Mouse (Mus musculus) mouse trophoblast stem cell (cell line): ENCODE results near the gene Atp2b4.
"Not testable (repeated sequence)": the region's sequence is repeated elsewhere in the genome, so short reads cannot be mapped to it uniquely, and the experiment has no call there.

Experiments used
- in situ Hi-C, 2 experiments: fragments of 300-500 bp; cut with MseI, MboI; formaldehyde crosslinking; loops; 2 replicates in 1 of 2; 3 replicates in 1 of 2; pipeline ENCODE4 v1.15.1; 2025

The Atp2b4 gene

DNA sequence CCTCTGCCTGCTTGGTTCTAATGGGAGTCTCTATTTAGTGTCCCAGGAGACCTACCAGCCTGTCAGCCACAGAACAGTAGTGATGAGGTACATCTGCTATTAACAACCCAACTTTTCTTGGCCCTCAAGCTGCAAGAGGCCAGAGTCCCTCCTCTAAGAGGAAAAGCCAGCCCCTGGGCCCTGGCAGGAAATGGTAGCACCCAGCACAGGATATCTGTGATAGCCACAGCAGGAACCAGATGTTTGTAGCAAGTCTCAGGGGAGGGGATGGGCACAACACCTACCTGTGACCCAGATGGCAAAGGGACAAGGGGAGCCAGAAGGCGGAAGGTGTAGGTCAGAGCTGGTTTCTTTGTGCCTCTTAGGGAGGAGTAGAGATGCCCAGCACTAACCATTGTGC lies 106.0 kb downstream of the Atp2b4 start:
- in situ Hi-C loops = no loop called here

DNA sequence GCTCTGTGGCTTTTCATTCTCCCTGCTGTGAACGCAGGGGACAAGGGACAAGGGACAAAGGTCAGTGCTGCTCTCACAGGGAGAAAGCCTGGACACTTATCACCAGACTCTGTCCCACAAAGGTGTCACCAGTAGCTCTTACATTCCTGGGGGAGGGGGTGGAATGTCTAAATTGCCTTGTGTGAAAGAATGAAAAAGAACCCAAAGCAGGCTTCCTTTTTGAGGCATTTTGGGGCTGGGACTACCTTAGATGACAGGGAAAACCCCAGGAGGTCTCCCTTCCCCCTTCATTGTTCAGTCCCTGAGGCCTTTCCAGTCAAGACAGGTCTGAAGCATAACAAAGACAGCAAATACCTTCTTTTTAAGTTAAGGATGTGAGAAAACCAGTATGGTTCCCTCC lies 106.5 kb downstream of the Atp2b4 start:
- in situ Hi-C loops = no loop called here

DNA sequence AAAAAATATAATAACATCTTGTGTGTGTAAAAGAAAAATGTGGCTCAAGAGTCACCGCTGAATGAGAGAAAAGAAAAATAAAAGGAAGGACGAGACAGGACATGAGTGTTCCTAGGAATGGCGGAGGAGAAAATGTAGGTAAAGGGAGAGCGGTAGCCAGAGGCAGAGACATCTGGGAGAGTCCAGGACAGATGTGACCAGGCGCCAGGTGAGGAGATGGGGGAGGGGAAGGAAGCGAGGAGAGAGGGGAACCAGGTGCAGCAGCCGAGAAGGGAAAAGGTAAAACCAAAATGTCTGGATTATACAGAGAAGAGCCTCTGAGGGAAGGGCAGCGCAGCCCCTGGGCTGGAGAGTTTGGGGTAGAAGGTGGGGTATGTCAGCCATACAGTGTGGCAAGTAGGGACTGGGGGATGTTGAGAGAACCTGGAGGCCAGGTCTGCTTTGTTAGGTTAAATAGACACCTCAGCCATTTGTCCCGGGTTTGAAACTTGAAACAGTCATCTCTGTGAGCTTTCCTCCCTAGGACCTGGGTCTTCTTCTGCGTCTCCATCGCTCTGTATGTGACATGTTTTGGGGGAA lies 107.2 kb downstream of the Atp2b4 start:
- in situ Hi-C loops = no loop called here

DNA sequence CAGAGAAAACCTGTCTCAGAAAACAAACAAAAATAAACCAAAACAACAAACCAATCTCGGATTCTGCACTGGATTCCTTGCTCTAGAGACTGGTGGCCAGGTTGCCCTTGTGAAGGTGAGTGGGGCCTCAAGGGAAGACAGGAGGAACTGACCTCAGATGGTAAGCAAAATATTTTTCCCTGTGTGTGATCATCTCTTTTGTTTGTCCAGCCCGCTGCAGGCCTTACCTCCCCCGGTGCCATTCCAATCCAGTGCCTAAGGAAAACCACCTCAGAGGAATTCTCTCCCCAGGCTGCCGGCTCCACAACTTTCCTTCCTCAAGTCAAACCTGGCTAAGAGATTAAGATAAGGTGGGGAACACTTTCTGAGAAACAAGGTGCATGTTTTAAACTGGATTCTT lies 108.6 kb downstream of the Atp2b4 start:
- in situ Hi-C loops = no loop called here

DNA sequence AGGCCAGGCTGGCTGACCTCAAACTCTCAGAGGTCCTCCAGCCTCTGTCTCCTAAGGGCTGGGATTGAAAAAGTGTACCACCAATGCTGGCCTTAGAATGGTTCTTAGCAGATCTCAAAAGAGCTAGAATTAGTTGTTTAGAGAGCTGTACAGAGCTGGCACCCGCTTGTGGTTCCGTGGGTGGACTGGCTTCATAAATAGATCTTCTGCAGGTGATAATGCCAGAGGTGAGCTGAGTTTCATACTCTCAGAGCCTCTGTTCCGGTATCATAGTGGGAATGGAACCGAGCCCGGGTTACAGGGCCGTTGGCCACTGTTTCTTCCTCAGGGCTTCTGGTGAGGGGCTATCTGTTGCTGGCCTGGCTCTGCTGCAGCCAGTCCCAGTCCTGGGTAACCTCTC lies 109.8 kb downstream of the Atp2b4 start:
- in situ Hi-C loops = no loop called here

DNA sequence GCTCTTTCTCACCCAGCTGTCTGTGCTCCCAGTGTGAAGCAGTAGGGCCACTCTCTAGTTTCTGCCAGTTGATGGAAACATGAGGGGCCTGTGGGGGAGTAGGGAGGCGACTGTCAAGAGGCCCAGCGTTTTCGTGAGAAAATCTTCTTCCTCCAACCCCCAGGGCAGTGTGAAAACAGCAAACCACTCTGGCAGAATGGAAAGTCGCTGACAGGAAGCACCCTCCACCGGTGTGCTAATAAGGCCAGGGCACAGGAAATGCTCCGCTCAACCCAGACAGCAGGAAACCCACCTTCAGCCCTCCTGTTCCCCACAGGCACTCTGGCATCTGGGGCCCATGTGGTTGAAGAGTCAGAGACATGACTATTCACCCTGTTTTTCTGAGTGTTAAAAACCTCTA lies 110.9 kb downstream of the Atp2b4 start, which contains the start of gene Lax1:
Lax1 (minus strand) TSS at position 212 of the 400 bp plus-strand sequence.
- in situ Hi-C loops = no loop called here

DNA sequence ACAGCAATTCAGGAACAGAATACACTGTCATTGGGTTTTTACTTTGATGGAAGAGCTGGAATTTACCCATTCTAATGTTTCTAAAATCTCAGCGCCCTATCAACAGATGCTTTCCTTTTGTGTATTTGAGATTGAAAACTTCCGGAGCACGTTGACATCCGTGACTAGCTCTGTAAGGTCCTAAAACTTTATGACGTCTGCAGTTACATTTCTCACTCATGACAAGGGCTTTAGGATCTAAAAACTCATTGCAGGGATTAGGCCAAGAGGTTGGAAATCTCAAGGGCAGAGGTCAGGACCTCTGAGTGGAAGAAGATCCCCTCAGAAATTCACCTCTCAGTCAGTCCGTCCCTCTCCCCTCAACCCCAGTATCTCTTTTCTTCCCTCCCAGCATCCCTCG lies 112.5 kb downstream of the Atp2b4 start:
- in situ Hi-C loops = no loop called here

DNA sequence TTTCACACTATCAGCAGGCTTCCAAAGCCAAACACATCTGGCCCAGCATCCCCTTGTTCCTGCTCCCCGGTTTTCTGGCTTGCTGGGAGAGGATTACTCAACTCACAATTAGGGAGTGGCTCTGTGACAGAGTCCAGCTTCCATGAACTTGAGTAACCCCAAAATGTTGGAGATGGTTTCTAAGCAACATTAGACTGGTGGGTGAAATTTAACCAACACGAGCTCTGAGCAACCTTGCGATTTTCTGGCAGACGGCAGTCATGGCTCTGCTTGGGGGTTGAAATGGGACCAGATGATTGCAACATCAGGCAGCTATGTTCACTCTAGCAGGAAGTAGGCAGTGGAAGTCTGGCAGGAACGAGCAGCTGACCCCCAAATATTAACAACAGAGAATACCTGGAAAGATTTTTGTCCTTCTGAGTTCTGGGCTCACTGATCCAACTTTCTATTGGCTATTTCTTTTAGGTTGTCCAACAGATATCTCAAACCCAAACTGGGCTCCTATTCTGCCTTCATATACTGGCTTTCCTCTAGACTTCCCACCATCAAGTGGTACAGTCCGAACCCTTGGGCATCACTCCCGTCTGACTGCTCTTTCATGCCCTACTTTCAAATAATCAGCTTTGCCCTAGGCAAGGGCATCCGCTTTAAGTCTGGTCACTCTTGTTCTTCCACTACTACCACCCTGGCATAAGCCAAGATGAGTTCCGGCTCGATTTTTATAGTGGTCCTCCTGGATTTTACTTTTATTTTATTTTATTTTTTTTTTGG lies 114.9 kb downstream of the Atp2b4 start:
- in situ Hi-C loops = no loop called here

DNA sequence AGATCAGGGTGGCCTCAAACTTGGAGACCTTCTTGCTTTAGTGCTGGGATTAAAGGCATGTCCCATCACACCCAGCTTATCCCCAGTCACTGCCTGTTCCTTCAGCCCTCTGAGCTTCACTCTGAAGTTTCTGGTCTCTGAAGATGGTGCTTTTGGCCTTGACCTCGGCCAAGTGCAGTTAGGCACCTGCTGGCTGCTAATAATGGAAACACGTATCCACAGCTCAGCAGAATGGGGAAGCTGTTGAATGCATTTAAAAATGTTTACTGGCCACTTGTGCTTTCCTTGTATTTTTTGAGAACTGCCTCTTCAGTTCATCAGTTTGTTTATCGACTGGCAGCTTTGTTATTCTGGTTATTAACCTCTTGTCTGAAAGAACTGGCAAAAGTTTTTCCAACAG lies 129.0 kb downstream of the Atp2b4 start:
- in situ Hi-C loops = no loop called here

DNA sequence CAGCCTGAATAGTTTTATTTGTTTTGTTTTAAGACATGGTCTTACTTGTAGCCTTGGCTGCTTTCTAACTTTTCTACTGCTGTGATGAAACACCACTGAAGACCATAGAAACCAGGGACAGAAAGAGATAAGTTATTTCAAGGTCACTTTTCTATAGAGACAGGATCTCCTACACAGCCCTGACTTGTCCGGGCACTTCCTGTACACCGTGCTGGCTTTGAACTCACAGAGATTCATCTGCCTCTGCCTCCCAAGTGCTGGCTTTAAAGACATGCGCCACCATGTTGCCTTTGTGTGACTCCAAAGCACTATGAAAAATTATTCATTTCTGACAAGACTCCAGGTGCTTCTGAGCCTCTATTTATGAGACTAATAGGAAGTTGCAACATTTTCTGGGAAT lies 129.6 kb downstream of the Atp2b4 start:
- in situ Hi-C loops = no loop called here

DNA sequence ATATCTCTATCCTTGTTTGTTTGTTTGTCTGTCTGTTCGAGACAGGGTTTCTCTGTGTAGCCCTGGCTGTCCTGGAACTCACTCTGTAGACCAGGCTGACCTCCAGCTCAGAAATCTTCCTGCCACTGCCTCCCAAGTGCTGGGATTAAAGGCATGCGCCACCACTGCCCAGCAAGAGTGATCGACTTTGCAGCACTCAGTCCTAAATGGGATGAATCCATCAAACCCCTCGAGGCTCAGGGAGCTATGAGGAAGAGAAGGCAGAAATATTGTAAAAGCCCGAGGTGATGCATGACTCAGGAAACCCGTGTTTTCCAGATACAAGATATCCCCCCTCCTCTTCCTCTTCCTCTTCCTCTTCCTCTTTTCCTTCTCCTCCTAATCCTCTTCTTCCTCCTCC lies 130.1 kb downstream of the Atp2b4 start:
- in situ Hi-C loops = no loop called here

DNA sequence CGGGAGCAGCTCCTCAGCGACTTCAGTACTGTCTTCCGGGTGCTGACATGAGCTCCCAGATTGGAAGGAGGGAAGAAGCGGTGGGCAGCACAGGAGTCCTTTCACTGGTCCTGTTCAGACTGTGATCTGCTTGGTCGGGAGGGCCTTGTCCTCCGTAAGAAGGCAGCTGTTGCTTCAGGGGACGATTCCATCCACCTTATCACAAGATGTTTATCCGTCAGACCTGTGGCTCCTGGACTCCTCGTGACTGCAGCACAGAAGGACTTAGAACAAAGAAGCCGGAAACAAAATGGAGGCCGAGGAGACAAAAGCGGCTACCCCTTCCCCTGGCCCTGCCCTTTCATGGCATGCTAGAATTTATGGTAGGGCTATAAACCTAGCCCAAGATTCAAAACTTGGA lies 130.7 kb downstream of the Atp2b4 start:
- in situ Hi-C loops = no loop called here

DNA sequence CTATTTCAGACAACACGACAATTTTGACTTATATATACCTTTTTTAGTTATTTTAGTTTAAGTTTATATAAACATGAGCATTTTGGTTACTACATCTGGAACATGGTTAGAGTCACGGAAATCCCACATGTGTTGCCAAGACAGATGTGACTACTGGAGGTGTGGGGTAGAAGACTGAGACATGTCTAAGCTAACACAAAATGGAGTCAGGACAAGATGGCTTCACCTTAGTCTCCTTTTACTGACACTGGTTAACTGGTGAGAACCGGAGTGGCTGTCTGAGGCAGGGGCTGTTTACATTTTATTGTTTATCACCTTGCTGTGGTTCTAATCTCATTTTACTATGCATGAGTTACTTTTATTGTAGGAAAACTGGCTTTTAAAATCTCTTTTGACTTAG lies 132.2 kb downstream of the Atp2b4 start:
- in situ Hi-C loops = no loop called here

DNA sequence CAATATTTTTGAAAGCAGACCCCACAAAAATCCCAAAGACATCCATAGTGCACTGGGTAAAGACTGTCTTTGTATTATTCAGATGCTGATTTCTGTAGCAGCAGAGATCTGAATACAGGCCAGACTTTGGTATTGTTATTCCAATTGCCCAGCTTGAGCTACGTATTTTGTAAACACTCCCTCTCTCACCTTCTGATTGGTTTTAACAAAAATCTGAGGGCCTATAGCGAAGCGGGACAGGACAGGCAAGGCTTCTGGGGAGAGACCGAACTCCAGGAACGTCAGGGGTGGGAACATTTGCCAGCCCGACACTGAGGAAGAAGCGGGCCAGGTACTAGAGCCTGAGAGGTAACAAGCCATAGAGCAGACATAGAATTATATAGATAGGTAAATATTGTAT lies 133.1 kb downstream of the Atp2b4 start:
- in situ Hi-C loops = no loop called here

DNA sequence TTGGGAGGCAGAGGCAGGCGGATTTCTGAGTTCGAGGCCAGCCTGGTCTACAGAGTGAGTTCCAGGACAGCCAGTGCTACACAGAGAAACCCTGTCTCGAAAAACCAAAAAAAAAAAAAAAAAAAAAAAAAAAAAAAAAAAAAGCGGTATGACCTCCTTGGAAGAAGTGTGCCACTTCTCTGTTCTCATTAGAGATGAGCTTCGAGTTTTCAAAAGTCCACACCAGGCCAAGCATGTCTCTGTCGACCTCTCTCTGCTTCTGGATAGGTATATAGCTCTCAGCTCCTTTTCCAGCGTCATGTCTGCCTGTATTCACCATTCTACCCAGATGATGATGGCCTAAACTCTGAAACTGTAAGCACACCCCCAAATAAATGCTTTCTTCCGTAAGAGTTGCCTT lies 135.1 kb downstream of the Atp2b4 start:
- in situ Hi-C loops = not testable (repeated sequence)

DNA sequence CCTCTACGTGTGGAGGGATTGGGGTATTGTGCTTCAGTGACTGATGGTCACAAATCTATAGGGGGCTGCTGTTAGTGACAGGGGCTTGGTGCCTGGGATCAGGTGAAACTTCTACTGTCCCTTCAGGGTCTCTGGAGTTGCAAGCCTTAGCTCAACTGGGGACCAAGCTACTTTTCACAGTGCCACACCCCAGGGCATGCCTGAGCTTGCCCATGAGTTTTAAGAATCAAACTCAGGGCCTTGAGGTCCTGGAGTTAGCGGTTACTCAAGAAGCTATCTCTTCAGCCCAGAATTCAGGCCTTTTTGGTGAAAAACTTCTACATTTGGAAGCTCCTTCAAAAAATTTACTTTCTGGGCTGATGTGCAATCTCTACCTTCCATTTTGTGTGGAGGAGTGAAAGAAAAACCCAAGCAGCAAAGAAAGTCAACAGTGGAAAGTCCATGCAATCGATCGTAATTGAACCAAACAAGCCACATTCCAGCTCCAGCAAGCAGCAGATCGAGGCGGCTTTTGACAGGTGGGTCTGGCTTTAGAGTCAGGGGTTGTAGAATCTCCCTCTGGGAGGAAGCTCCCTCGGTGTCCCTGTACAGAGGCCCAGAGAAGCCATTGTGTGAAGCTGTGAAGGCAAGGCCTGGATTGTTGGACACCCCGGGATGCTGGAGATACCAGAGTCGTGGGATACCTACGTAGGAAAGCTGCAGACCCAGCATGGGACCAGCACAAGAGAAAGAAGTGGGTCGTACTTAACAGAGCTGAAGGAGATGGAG lies 136.5 kb downstream of the Atp2b4 start:
- in situ Hi-C loops = loop anchor here in 1 of 2 experiments (5.0 kb wide), 1 partner anchor 38 kb away; no protein-coding TSS in a partner anchor

DNA sequence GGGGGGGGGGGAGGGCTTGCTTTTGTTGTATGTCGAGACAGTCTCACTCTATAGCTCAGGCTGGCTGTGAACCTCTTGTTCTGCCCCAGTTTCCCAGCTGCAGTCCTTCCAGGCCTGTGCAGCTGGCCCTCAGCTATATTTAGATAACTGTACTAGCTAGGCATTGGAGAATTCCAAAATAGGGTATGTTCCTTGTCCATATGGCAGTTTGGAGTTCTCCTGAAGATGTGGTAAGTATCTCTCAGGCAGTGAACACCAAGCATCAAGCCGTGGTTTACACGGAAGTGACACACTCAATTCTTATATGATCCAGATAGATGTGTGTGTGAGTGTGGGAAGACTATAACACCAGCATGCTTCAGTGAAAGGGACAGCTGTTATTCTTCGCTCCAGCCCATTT lies 137.4 kb downstream of the Atp2b4 start:
- in situ Hi-C loops = loop anchor here in 1 of 2 experiments (5.0 kb wide), 1 partner anchor 39 kb away; no protein-coding TSS in a partner anchor

DNA sequence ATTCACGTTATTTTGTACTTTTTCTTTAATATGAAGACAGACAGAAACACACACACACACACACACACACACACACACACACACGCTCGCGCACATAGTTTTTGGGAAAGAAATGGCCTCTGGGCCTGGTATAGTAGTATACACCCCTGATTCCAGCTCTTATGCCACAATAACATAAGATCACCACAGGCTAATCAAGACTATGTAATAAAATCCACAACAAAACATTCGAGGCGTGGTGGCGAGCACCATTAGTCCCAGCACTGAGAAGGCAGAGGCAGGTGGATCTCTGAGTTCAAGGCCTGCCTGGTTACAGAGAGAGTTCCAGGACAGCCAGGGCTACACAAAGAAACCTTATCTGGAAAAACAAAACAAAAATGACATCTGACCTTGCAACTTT lies 137.9 kb downstream of the Atp2b4 start:
- in situ Hi-C loops = loop anchor here in 1 of 2 experiments (5.0 kb wide), 1 partner anchor 39 kb away; no protein-coding TSS in a partner anchor

DNA sequence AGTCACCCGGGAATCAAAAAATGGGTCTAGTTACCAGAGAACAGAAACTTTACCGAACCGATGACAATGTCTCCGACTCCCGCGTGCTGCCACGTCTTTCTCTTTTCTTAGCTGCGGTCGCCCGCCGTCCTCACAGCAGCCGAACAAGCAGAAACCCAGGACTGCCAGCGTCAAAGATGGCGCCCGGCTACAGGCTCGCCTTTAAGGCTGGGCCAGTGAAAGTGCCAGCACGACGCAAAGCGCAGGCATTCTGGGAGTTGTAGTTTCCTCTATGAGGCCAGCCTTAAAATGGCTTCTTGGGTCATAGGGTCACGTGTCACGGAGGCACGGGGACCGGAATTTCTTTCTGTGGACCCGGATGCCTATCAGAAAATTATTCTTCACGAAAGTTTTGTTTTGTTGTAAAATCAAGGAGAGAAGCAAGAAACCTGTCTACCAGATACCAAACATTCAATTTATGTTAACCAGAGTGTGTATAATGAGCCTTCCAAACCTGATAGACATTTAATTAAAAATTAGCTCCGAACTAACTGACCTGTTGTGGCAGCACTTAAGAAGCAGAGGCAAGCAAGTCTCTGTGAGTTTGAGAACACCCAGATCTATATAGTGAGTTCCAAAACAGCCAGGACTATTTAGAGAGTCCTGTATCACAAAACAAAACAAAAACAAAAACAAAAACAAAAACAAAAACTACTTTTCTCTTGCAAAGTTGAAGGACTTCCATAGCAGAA lies 139.5 kb downstream of the Atp2b4 start, which contains the start of gene Gm38394:
Gm38394 (minus strand) TSS at position 116 of the 731 bp plus-strand sequence.
- in situ Hi-C loops = loop anchor here in 1 of 2 experiments (5.0 kb wide), 1 partner anchor 41 kb away; no protein-coding TSS in a partner anchor

DNA sequence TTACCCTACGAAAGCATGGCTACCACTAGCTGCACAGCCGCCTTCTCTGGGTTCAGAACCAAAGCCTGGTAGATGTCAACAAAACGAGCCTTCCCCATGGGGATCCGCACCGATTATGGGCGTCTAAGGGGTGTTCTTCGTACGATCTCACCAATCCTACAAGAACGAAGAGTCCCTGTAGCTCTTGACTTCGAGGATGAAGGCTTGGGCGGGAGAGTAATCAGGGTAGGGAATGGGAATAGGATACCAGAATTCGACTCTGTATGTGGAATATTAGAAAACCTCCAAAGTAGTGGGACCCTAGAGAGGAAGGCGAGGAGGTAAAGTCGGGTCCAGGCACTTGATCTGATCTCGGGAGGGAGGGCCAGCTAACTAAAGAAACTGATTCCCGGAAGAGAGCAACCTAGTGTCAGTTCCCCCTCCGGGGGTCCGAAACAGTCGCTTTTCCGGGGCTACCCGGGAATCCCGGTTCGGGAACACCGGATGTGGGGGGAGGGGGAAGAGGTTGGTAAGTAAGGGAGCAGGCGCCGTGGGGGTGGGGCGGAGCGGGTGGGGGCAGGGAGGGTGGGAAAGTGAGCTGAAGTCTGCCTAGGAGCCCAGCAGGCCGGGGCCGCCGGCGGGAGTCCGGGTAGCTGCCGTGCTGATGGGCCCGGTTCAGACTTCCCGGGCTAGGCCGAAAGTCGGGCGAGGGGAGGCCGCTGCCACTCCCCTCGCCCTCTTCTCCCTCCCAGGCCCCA lies 140.2 kb downstream of the Atp2b4 start, which contains the start of gene Zbed6:
Zbed6 (minus strand) TSS at position 420 of the 737 bp plus-strand sequence.
- in situ Hi-C loops = loop anchor here in 1 of 2 experiments (5.0 kb wide), 1 partner anchor 42 kb away; no protein-coding TSS in a partner anchor

DNA sequence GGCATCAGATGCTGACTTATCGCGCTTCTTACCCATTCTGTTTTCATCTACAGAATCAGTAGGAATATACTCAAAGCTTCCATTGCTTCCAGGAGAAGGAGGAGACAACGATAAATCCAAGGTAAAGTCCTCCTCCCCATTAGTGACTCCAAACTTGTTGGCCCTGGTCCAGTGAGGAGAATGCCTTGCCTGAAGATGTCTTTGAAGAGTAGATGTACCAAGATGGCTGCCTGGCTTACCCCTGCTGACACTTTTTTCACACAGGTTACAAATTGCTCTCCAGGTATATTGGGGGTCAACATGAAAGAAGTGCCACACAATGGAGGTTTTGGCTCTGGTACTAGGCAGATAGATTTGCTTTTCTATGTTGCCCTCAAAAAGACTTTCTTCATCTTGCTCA lies 142.0 kb downstream of the Atp2b4 start:
- in situ Hi-C loops = no loop called here
